In the genomic region with DNA sequence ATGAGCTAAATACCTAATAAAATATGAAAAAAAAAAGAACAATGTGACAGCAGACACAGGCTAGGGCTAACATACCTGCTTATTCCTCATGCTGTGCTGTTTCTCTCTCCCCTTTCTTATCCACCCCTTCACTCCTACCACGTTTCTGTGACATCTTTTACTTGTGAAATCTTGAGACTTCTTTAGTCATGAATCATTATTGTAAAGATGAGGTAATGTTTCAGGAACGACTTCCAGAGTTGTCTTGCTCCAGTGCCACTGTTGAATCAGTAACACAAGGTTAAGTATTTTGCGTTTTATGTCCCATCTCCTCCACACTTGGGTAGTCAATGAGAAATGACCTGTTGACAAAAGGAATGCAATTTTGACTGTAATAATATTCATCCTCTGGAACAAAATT, we compare ENCODE assay signal across 12 mouse cellular contexts.
"Had no signal": no experiment of that assay in that cellular context is flagged by ENCODE, and none has a peak within 500 bp of the region (broad histone marks: within the 10 kb centered on the region; RNA-seq: fewer than 3 reads in every experiment).

No protein-coding gene starts in this region.

- H3K4me3 ChIP-seq: limb, embryonic 10.5 days; liver, embryonic 15.5 days; midbrain, embryonic 13.5 days; neural tube, embryonic 15.5 days had no signal

- H3K27ac ChIP-seq: limb, embryonic 10.5 days; liver, embryonic 15.5 days; midbrain, embryonic 13.5 days; neural tube, embryonic 15.5 days; stomach, postnatal 0 days had no signal

- DNase-seq: lung, adult 2 months; lung, postnatal 36 days; right cerebral cortex, adult 18-20 months; right cerebral cortex, postnatal 25 days; thymus, postnatal 4 days had no signal

- H3K9me3 ChIP-seq: limb, embryonic 10.5 days; liver, embryonic 15.5 days; midbrain, embryonic 13.5 days; neural tube, embryonic 15.5 days had no signal

- H3K27me3 ChIP-seq: liver, embryonic 15.5 days; midbrain, embryonic 13.5 days; neural tube, embryonic 15.5 days had no signal

- H3K9ac ChIP-seq: liver, embryonic 15.5 days; midbrain, embryonic 13.5 days; neural tube, embryonic 15.5 days had no signal

- H3K4me2 ChIP-seq: liver, embryonic 11.5 days; liver, embryonic 15.5 days; midbrain, embryonic 13.5 days; neural tube, embryonic 15.5 days had no signal

- H3K36me3 ChIP-seq: limb, embryonic 10.5 days; liver, embryonic 15.5 days; midbrain, embryonic 13.5 days; neural tube, embryonic 15.5 days had no signal

- ATAC-seq: lung, postnatal 0 days; midbrain, embryonic 13.5 days had no signal

- H3K4me1 ChIP-seq: limb, embryonic 10.5 days; liver, embryonic 15.5 days; midbrain, embryonic 13.5 days; neural tube, embryonic 15.5 days had no signal
